Mouse (Mus musculus): ENCODE data around the gene Tmem220. TPM values are rescaled to one million over a fixed set of nuclear protein-coding genes. Genes with fewer than 3 reads are reported as not detected.

Tmem220 gene
- polyA plus RNA-seq, 1 experiment from 2014 or later: 1.4 TPM

Other genes starting within 250 kb of the Tmem220 start
- gene Pirt, start 113.2 kb upstream of the Tmem220 start, polyA plus RNA-seq (2015; fragmentation: Nextera tagmentation; extraction: Ambion mirVana): 0.51 and 0.92 TPM in 2 replicates
- gene Tmem238l, start 68.5 kb upstream of the Tmem220 start, polyA plus RNA-seq (2015; fragmentation: Nextera tagmentation; extraction: Ambion mirVana): not detected in 2 replicates
- gene Adprm, start 27.4 kb downstream of the Tmem220 start, polyA plus RNA-seq (2015; fragmentation: Nextera tagmentation; extraction: Ambion mirVana): 37.1 and 43.5 TPM in 2 replicates
- 16.0 and 19.8 TPM in 2 replicates for gene Sco1, start 27.5 kb downstream of the Tmem220 start, polyA plus RNA-seq (2015; fragmentation: Nextera tagmentation; extraction: Ambion mirVana)
- 9.2 and 10.5 TPM in 2 replicates for gene Myh3, start 53.1 kb downstream of the Tmem220 start, polyA plus RNA-seq (2015; fragmentation: Nextera tagmentation; extraction: Ambion mirVana)
- 0.07 and 0.11 TPM in 2 replicates for gene Myh2, start 145.9 kb downstream of the Tmem220 start, polyA plus RNA-seq (2015; fragmentation: Nextera tagmentation; extraction: Ambion mirVana)
- gene Myh1, start 174.9 kb downstream of the Tmem220 start, polyA plus RNA-seq (2015; fragmentation: Nextera tagmentation; extraction: Ambion mirVana): 0.06 and 0.17 TPM in 2 replicates
- gene Myh4, start 212.9 kb downstream of the Tmem220 start, polyA plus RNA-seq (2015; fragmentation: Nextera tagmentation; extraction: Ambion mirVana): 0.04 and 0.06 TPM in 2 replicates

Data from embryonic facial prominence, embryonic 13.5 days (tissue).